ENCODE assay signal across 15 mouse cellular contexts in genomic region chr10:97282841-97283496, GRCm38 (mm10).
DNase-seq lines count a peak whose midpoint lies in the region; ATAC-seq and TF ChIP-seq lines count a peak whose summit lies in the region.
"Had no signal": no experiment of that assay in that cellular context is flagged by ENCODE, and none has a peak within 500 bp of the region (broad histone marks: within the 10 kb centered on the region; RNA-seq: fewer than 3 reads in every experiment).

No protein-coding gene starts in this region.

- intact Hi-C loops in gastrocnemius, adult 2 months (cut with DNase I): no loop called here

- no peaks in the 10 kb centered on the region for H3K4me1 ChIP-seq in kidney, postnatal 0 days (replicated peaks; ENCODE audit: insufficient read depth, low read length)
- H3K4me1 ChIP-seq: liver, embryonic 15.5 days had no signal

- TF ChIP-seq CTCF in kidney, postnatal 0 days (IDR thresholded peaks at IDR 0.05; ENCODE audit: low read depth): no peak
- TF ChIP-seq CTCF in gastrocnemius, adult 2 months (IDR thresholded peaks at IDR 0.05): no peak

- WGBS in kidney, postnatal 0 days: 43% methylated on average over 4 of the region's 4 CpGs

- DNase-seq in kidney, postnatal 0 days (ENCODE audit: low spot score): peak; percentile 74
- DNase-seq in kidney, postnatal 14 days: no peak
- DNase-seq in right cerebral cortex, adult 18-20 months: peak; percentile 46
- DNase-seq in right cerebral cortex, postnatal 25 days: no peak
- peak; percentile 2 to 31 for DNase-seq in left cerebral cortex, adult 9 months (ENCODE audit: low spot score in 2 of 2)
- peak; percentile 86 for DNase-seq in telencephalon, adult 2 months (ENCODE audit: low read depth, low spot score)
- DNase-seq in gastrocnemius, adult 2 months: no peak
- DNase-seq: adrenal gland, postnatal 10 days; cerebellum, adult 8-10 months; embryo, embryonic 11 days; forebrain, postnatal 0 days; kidney, adult 9 months; spleen, adult 18-20 months had no signal

- no peak overlapping the region for H3K4me3 ChIP-seq in kidney, postnatal 0 days (replicated peaks; ENCODE audit: low read depth, low read length)
- no peak overlapping the region for H3K4me3 ChIP-seq in gastrocnemius, adult 2 months
- H3K4me3 ChIP-seq: liver, embryonic 15.5 days had no signal

- no peaks in the 10 kb centered on the region for H3K27me3 ChIP-seq in kidney, postnatal 0 days (ENCODE audit: insufficient read depth, low read length)
- H3K27me3 ChIP-seq: liver, embryonic 15.5 days had no signal

- H3K27ac ChIP-seq in kidney, postnatal 0 days: no peak overlapping the region
- H3K27ac ChIP-seq in gastrocnemius, adult 2 months: no peak overlapping the region
- H3K27ac ChIP-seq: liver, embryonic 15.5 days had no signal

- ATAC-seq in kidney, postnatal 0 days (replicated peaks; ENCODE audit: low FRiP score, low read depth): no peak
- ATAC-seq: CD4-positive, CD25-positive, alpha-beta regulatory T cell, adult 4 months; forebrain, postnatal 0 days had no signal

- H3K36me3 ChIP-seq in kidney, postnatal 0 days (ENCODE audit: insufficient read depth, low read length): no peaks in the 10 kb centered on the region
- H3K36me3 ChIP-seq: liver, embryonic 15.5 days had no signal

- no peak overlapping the region for H3K4me2 ChIP-seq in kidney, postnatal 0 days (ENCODE audit: low read length)
- H3K4me2 ChIP-seq: liver, embryonic 15.5 days had no signal

- no peak overlapping the region for H3K9ac ChIP-seq in kidney, postnatal 0 days (ENCODE audit: low read depth, low read length)
- H3K9ac ChIP-seq: forebrain, postnatal 0 days; liver, embryonic 15.5 days had no signal

- no peaks in the 10 kb centered on the region for H3K9me3 ChIP-seq in kidney, postnatal 0 days (replicated peaks; ENCODE audit: low read length)
- H3K9me3 ChIP-seq: liver, embryonic 15.5 days had no signal

Comparison
In these comparisons a context has a peak if more than half of its experiments do, and no peak if none do; other contexts are left out.
1. DNase-seq: peak in kidney, postnatal 0 days (single experiment), right cerebral cortex, adult 18-20 months (single experiment), left cerebral cortex, adult 9 months (2 of 2) and telencephalon, adult 2 months (single experiment); none in kidney, postnatal 14 days (single experiment), right cerebral cortex, postnatal 25 days (single experiment) and gastrocnemius, adult 2 months (single experiment).